Mouse (Mus musculus): ENCODE data around the gene Nuak2. TPM values are rescaled to one million over a fixed set of nuclear protein-coding genes. Genes with fewer than 3 reads are reported as not detected.

The Nuak2 gene
- polyA plus RNA-seq, 1 experiment from 2014 or later, result 17.6 TPM

DNA sequence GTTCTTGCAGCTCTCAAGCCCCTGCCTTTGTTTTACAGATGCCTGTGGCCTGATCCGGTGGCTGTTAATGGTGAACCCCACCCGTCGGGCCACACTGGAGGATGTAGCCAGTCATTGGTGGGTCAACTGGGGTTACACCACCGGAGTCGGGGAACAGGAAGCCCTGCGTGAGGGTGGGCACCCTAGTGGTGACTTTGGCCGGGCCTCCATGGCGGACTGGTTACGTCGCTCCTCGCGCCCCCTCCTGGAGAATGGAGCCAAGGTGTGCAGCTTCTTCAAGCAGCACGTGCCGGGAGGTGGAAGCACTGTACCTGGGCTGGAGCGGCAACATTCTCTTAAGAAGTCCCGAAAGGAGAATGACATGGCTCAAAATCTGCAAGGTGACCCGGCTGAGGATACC lies 15.4 kb downstream of the Nuak2 start:
- Histone ChIP-seq H3K36me3 (peaks cover 41% of the 10 kb centered on the region), H3K4me2 (no peak overlapping the region), H3K27ac (no peak overlapping the region), H3K4me1 (replicated peaks) (peaks cover 78% of the 10 kb centered on the region), H3K27me3 (no peaks in the 10 kb centered on the region), H3K9me3 (no peaks in the 10 kb centered on the region), H3K9ac (no peak overlapping the region), H3K4me3 (no peak overlapping the region)
- 89% methylated on average over 17 of the region's 17 CpGs for WGBS
- ATAC-seq (ENCODE audit: low FRiP score), result no peak

DNA sequence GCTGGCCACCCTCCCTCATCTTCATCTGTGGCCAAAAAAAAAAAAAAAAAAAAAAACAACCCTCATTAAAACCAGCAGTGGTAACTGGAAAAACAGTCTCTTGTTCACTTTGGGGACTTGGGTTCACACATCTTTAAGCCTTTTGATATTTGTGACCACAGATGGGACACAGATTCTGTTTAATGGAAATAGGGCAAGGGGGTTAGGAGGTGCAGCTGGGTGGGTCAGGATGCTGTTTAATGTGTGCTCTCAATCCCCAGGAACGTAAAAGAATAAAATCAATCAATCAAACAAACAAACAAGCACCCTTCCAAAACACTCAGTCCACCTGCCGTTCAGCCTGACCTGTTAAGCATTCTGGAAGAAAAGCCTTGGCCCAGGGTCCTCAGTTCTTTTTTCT lies 17.3 kb downstream of the Nuak2 start:
- Histone ChIP-seq H3K4me2 (no peak overlapping the region), H3K4me1 (replicated peaks) (peaks cover 64% of the 10 kb centered on the region), H3K4me3 (no peak overlapping the region), H3K36me3 (peaks cover 38% of the 10 kb centered on the region), H3K27me3 (no peaks in the 10 kb centered on the region), H3K9me3 (no peaks in the 10 kb centered on the region), H3K9ac (no peak overlapping the region), H3K27ac (peak overlapping the region; percentile 84)
- ATAC-seq (ENCODE audit: low FRiP score), result no peak
- WGBS, result 2% methylated on average over 2 of the region's 2 CpGs

- Histone ChIP-seq H3K4me1 (replicated peaks) (peaks cover 63% of the 10 kb centered on the region), H3K36me3 (peaks cover 33% of the 10 kb centered on the region), H3K9me3 (no peaks in the 10 kb centered on the region), H3K4me2 (no peak overlapping the region), H3K4me3 (no peak overlapping the region), H3K27me3 (no peaks in the 10 kb centered on the region), H3K9ac (peak overlapping the region; percentile 35; the same call in 1 of the 2 replicates), H3K27ac (peak overlapping the region; percentile 84)
- WGBS, result 2% methylated on average over 4 of the region's 4 CpGs
- peak; percentile 80 for ATAC-seq (ENCODE audit: low FRiP score)
These were observed 17.8 kb downstream of the Nuak2 start for GRCm38 (mm10) chr1:132333675-132334141.

- Histone ChIP-seq H3K4me1 (replicated peaks) (peaks cover 63% of the 10 kb centered on the region), H3K9me3 (no peaks in the 10 kb centered on the region), H3K27ac (peak overlapping the region; percentile 84), H3K9ac (0 out of 2 replicates have a peak overlapping the region, but pooled peaks have one; percentile 35), H3K27me3 (no peaks in the 10 kb centered on the region), H3K36me3 (peaks cover 33% of the 10 kb centered on the region), H3K4me3 (no peak overlapping the region), H3K4me2 (no peak overlapping the region)
- ATAC-seq (ENCODE audit: low FRiP score), result peak; percentile 21
- 14% methylated on average over 6 of the region's 6 CpGs for WGBS
These were observed 18.4 kb downstream of the Nuak2 start for GRCm38 (mm10) chr1:132334178-132334801.

- WGBS, result 28% methylated on average over 12 of the region's 12 CpGs
- H3K9me3 ChIP-seq, result no peaks in the 10 kb centered on the region
- H3K9ac ChIP-seq, result no peak overlapping the region
- ATAC-seq (ENCODE audit: low FRiP score), result no peak
- H3K4me2 ChIP-seq, result 0 out of 2 replicates have a peak overlapping the region, but pooled peaks have one; percentile 13
- H3K27me3 ChIP-seq, result no peaks in the 10 kb centered on the region
- H3K4me1 ChIP-seq (replicated peaks), result peaks cover 52% of the 10 kb centered on the region
- peaks cover 22% of the 10 kb centered on the region for H3K36me3 ChIP-seq
- H3K4me3 ChIP-seq, result no peak overlapping the region
- no peak overlapping the region for H3K27ac ChIP-seq
These were observed 19.5 kb downstream of the Nuak2 start for GRCm38 (mm10) chr1:132335378-132335965.

DNA sequence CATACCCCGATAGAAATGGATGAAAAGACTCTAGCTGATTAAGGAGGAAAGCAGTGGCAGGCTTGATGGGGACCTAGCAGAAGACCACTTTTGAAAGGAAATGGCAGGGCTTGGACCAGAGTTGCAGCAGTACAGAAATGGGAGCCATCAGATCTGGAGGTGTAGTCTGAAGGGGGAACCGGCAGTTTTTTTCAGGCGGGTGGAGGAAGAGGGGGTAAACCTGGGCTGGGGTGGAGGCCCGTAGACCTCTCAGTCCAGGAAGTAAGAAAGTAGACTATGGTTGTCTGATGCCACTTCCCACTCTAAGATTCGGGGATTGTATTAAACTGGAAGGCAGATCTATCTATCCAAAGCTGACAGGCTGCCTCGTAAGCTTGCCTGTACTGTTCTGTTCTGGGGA lies 21.0 kb downstream of the Nuak2 start:
- Histone ChIP-seq H3K4me3 (no peak overlapping the region), H3K27ac (no peak overlapping the region), H3K27me3 (no peaks in the 10 kb centered on the region), H3K9ac (no peak overlapping the region), H3K36me3 (peaks cover 8% of the 10 kb centered on the region), H3K4me1 (replicated peaks) (peaks cover 46% of the 10 kb centered on the region), H3K4me2 (no peak overlapping the region), H3K9me3 (no peaks in the 10 kb centered on the region)
- 67% methylated on average over 6 of the region's 6 CpGs for WGBS
- ATAC-seq (ENCODE audit: low FRiP score), result no peak

DNA sequence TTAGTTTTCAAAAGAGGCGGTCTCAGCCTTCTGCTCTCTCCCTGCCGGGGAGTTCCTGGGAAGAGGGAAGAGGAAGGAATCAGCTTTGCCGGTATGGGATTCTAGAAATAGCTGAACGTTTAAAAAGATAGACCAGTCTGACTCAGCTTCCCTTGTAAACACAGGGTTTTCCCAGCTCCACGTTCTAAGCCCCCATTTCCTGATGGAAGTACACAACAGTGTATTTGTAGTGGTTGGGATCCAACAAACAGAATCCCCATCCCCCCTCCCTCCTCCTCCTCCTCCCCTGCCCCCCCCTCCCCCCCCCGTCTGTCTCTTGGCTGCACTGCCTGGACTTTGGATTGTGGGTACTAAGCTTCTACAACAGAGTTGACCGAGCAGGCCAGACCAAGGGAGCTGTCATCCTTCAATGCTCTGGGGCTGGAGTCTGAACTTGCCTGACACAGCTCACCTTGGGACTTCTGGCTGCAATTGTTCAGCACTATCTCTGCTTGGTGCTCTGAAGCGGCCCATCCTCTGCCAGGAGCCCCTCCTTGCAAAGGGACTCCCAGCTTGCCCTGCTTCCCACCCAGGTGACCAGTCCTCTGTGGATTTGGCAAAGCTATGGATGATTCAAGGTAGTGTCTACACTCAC lies 22.2 kb downstream of the Nuak2 start:
- Histone ChIP-seq H3K27me3 (no peaks in the 10 kb centered on the region), H3K27ac (no peak overlapping the region), H3K9ac (no peak overlapping the region), H3K4me1 (replicated peaks) (peaks cover 34% of the 10 kb centered on the region), H3K4me2 (no peak overlapping the region), H3K36me3 (no peaks in the 10 kb centered on the region), H3K9me3 (no peaks in the 10 kb centered on the region), H3K4me3 (no peak overlapping the region)
- no peak for ATAC-seq (ENCODE audit: low FRiP score)
- WGBS, result 49% methylated on average over 8 of the region's 8 CpGs

GRCm38 (mm10) chr1:132341731-132342501 lies 26.0 kb downstream of the Nuak2 start:
- ATAC-seq (ENCODE audit: low FRiP score), result no peak
- no peak overlapping the region for H3K4me3 ChIP-seq
- no peaks in the 10 kb centered on the region for H3K27me3 ChIP-seq
- no peak overlapping the region for H3K4me2 ChIP-seq
- H3K36me3 ChIP-seq, result no peaks in the 10 kb centered on the region
- no peaks in the 10 kb centered on the region for H3K9me3 ChIP-seq
- peaks cover 4% of the 10 kb centered on the region; the same call in 1 of the 2 replicates for H3K4me1 ChIP-seq (replicated peaks)
- WGBS, result 60% methylated on average over 5 of the region's 5 CpGs
- H3K9ac ChIP-seq, result no peak overlapping the region
- no peak overlapping the region for H3K27ac ChIP-seq

DNA sequence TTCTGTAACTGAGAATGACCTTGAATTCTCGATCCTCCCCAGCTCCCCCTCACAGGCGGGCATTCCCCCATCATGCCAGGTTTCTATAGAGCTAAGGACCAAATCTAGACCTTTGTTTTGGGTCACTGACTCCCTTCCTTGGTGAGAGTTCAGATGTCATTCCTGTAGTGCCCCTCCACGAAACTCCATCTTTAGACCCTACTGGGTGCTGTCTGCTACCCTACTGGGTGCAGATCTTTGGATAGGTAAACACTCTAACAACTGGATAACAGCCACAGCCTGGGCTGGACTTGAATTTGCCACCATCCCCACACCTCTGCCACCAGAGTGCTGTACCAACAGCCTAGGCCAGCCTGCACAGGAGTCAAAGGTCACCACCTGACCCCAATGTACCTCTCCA lies 26.6 kb downstream of the Nuak2 start:
- Histone ChIP-seq H3K27me3 (no peaks in the 10 kb centered on the region), H3K36me3 (no peaks in the 10 kb centered on the region), H3K9ac (no peak overlapping the region), H3K4me2 (no peak overlapping the region), H3K4me1 (replicated peaks) (peaks cover 2% of the 10 kb centered on the region; the same call in 1 of the 2 replicates), H3K4me3 (no peak overlapping the region), H3K9me3 (no peaks in the 10 kb centered on the region), H3K27ac (no peak overlapping the region)
- 65% methylated on average over 3 of the region's 3 CpGs for WGBS
- no peak for ATAC-seq (ENCODE audit: low FRiP score)

- Histone ChIP-seq H3K4me3 (no peak overlapping the region), H3K9me3 (no peaks in the 10 kb centered on the region), H3K36me3 (no peaks in the 10 kb centered on the region), H3K9ac (no peak overlapping the region), H3K4me1 (replicated peaks) (no peaks in the 10 kb centered on the region; the same call in 1 of the 2 replicates), H3K4me2 (no peak overlapping the region), H3K27ac (no peak overlapping the region), H3K27me3 (no peaks in the 10 kb centered on the region)
- 81% methylated on average over 2 of the region's 2 CpGs for WGBS
- no peak for ATAC-seq (ENCODE audit: low FRiP score)
These were observed 27.3 kb downstream of the Nuak2 start for GRCm38 (mm10) chr1:132343191-132343590.

DNA sequence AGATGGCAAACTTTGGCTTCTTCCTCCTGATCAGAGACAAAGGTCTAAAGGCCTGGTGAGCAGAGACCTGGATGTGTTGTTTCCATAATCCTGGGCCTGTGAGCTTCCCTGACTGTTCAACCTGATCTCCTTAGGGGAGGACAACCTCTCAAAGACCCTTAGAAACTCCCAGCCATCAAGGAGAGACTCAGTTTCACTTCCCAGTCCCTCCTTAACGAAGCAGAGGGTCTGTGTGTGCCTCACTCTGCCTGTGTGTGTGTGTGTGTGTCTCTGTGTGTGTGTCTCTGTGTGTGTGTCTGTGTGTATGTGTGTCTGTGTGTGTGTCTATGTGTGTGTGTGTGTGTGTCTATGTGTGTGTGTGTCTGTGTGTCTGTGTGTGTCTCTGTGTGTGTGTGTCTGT lies 27.7 kb downstream of the Nuak2 start:
- Histone ChIP-seq H3K4me1 (replicated peaks) (no peaks in the 10 kb centered on the region), H3K9ac (no peak overlapping the region), H3K9me3 (no peaks in the 10 kb centered on the region), H3K4me2 (no peak overlapping the region), H3K4me3 (no peak overlapping the region), H3K36me3 (no peaks in the 10 kb centered on the region), H3K27me3 (no peaks in the 10 kb centered on the region), H3K27ac (no peak overlapping the region)
- WGBS, result 100% methylated on average over 1 of the region's 1 CpGs
- ATAC-seq (ENCODE audit: low FRiP score), result no peak

- Histone ChIP-seq H3K36me3 (no peaks in the 10 kb centered on the region), H3K4me1 (replicated peaks) (no peaks in the 10 kb centered on the region), H3K4me2 (no peak overlapping the region), H3K9ac (no peak overlapping the region), H3K27ac (no peak overlapping the region), H3K4me3 (no peak overlapping the region), H3K27me3 (no peaks in the 10 kb centered on the region), H3K9me3 (no peaks in the 10 kb centered on the region)
- WGBS, result 85% methylated on average over 4 of the region's 4 CpGs
- no peak for ATAC-seq (ENCODE audit: low FRiP score)
These were observed 29.6 kb downstream of the Nuak2 start for GRCm38 (mm10) chr1:132345514-132345913.

Measured in hindbrain, embryonic 13.5 days (tissue).